Mouse (Mus musculus) bone marrow macrophage, adult 2 months (primary cell): ENCODE results near the gene Fcmr.

Source experiments
- CTCF ChIP-seq: IDR thresholded peaks from 2 replicates; pipeline ENCODE4 v1.5.1; 2012; ENCODE audit warnings: low read depth, mild to moderate bottlenecking, low read length, moderate library complexity
- POLR2A ChIP-seq: IDR thresholded peaks from 2 replicates; pipeline ENCODE4 v1.6.1; 2012; ENCODE audit warnings: mild to moderate bottlenecking, low read depth, low read length, borderline replicate concordance

GRCm38 (mm10) chr1:130864238-130864637 is 1.2 kb upstream of the Fcmr start:
- TF ChIP-seq POLR2A (no peak), CTCF (no peak)
